8 mouse cellular contexts compared by ENCODE assay signal in the genomic region with DNA sequence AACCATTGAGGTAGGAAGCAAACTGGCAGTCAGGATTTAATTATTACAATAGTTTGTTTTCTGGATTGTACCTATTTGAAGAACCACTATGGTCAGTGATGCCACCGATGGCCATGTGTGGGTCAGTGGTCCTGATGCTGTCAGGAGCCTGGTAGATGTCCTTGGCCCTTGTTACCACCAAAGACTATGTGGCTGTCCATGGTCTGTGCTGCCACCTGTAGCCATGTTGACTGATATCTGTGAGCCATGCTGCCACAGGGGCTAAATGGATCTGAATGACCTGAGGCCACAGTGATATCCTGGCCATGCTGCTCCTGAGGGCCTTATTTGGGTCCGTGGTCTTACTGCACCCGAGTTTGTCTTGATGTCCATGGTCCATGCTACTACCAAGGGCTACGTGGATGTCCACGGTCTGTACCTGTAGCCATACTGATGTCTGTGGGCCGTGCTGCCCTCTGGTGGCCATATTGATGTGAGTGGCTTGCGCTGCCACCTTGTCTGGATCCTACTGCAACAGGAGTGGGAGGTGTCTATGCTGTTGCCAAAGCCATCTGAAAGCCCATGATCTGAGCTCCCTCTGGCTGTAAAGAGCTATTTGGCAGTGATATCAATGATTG. TPM values are rescaled to one million over a fixed set of nuclear protein-coding genes. Genes with fewer than 3 reads are reported as not detected.
DNase-seq lines count a peak whose midpoint lies in the region; TF ChIP-seq lines count a peak whose summit lies in the region.
"Had no signal": no experiment of that assay in that cellular context is flagged by ENCODE, and none has a peak within 500 bp of the region (broad histone marks: within the 10 kb centered on the region; RNA-seq: fewer than 3 reads in every experiment).

No protein-coding gene starts in this region.

- H3K27ac ChIP-seq in embryonic fibroblast, embryonic 13.5 days (ENCODE audit: insufficient read depth, low read length): no peak overlapping the region

- TF ChIP-seq POLR2A in embryonic fibroblast, embryonic 13.5 days (IDR thresholded peaks at IDR 0.05; ENCODE audit: low read depth, low read length): no peak

- peak; percentile 23 for DNase-seq in urinary bladder, postnatal 25 days (ENCODE audit: low spot score)
- DNase-seq in urinary bladder, postnatal 4 days (ENCODE audit: low spot score in 2 of 2): no peak
- DNase-seq in adrenal gland, postnatal 25 days: peak; percentile 67
- DNase-seq in kidney, adult 8-10 months: peak; percentile 35 to 75
- DNase-seq in lung, postnatal 10 days: peak; percentile 32
- DNase-seq in right cerebral cortex, postnatal 36 days (ENCODE audit: low spot score in 2 of 2): peak; percentile 24 to 36

- no peaks in the 10 kb centered on the region for H3K4me1 ChIP-seq in embryonic fibroblast, embryonic 13.5 days (ENCODE audit: control insufficient read depth, insufficient read depth, low read length)

- TF ChIP-seq CTCF in embryonic fibroblast, embryonic 13.5 days (IDR thresholded peaks at IDR 0.05; ENCODE audit: borderline replicate concordance, insufficient read depth, low read length): peak; percentile 88

- H3K4me3 ChIP-seq in embryonic fibroblast, embryonic 13.5 days (ENCODE audit: insufficient read depth, low read length): no peak overlapping the region

RNA-seq across cellular contexts. Expression of gene Prdm13, which starts 10.0 kb away (rescaled TPM):
- not detected in 2 replicates for total RNA-seq in adrenal gland, postnatal 25 days (2021)
- polyA plus RNA-seq in embryonic fibroblast, embryonic 13.5 days (2011; ENCODE audit: insufficient read length, low read depth, missing spikeins): not detected in 2 replicates
- polyA plus RNA-seq: heart, embryonic 14.5 days had no signal

RNA-seq across cellular contexts. Expression of gene Ccnc, which starts 31.8 kb away (rescaled TPM):
- 19.8 and 23.9 TPM in 2 replicates for total RNA-seq in adrenal gland, postnatal 25 days (2021)
- polyA plus RNA-seq in embryonic fibroblast, embryonic 13.5 days (2011; ENCODE audit: insufficient read length, low read depth, missing spikeins): 45.0 and 49.6 TPM in 2 replicates

Comparison
In these comparisons a context has a peak if more than half of its experiments do, and no peak if none do; other contexts are left out.
1. DNase-seq: peak in urinary bladder, postnatal 25 days (single experiment), adrenal gland, postnatal 25 days (single experiment), kidney, adult 8-10 months (2 of 2), lung, postnatal 10 days (single experiment) and right cerebral cortex, postnatal 36 days (2 of 2); none in urinary bladder, postnatal 4 days (0 of 2).